Mouse (Mus musculus) frontal cortex, postnatal 25 days (tissue): ENCODE data around the gene Actr5.
A peak's percentile ranks its signal among the peaks of the same experiment; 100 is the strongest.

ENCODE experiments used
- DNase-seq, 2 experiments: peaks; one replicate each; pipeline ENCODE4 v3.0.0; 2022; ENCODE audit warnings: low spot score in 2 of 2

Actr5 gene

GRCm38 (mm10) chr2:158686394-158686793 is 61.7 kb downstream of the Actr5 start:
- DNase-seq = no peak

- peak; percentile 62 to 63 for DNase-seq
These were observed 63.1 kb downstream of the Actr5 start for GRCm38 (mm10) chr2:158687804-158688241.
